Mouse (Mus musculus) fibroblast of lung, adult 2 months (primary cell): Measurements from ENCODE around the gene Ralgapb.
A peak's percentile ranks its signal among the peaks of the same experiment; 100 is the strongest.
"Not testable (repeated sequence)": the region's sequence is repeated elsewhere in the genome, so short reads cannot be mapped to it uniquely, and the experiment has no call there.

ENCODE experiments used
- DNase-seq: peaks from one replicate; pipeline ENCODE4 v3.0.0-alpha.2; 2011; ENCODE audit warnings: low read depth

Gene Ralgapb

DNA sequence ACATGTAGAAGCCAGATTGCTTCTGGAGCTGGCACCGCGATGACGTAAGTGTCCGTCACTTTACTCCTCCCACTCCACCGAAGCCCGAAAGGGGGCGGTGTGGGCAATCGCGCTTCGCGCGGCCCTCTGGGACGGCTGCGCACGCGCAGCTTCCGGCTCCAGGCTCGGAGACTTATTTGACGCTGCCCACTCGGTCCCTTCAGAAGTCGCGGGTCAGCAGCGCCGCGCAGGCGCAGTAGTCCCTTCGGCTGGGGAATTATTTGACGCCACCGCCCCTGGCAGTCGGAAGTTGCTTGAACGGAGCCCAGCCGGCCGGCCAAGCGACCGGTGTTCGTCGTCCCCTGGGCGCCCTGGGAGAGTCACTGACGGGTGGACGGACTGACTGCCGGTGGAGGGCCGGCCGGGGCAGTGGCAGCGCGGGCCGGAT, at the start of gene Ralgapb:
Gene Ralgapb, plus strand, starts transcription at position 254 of the 427 bp plus-strand sequence.
- DNase-seq, result peak; percentile 95

DNA sequence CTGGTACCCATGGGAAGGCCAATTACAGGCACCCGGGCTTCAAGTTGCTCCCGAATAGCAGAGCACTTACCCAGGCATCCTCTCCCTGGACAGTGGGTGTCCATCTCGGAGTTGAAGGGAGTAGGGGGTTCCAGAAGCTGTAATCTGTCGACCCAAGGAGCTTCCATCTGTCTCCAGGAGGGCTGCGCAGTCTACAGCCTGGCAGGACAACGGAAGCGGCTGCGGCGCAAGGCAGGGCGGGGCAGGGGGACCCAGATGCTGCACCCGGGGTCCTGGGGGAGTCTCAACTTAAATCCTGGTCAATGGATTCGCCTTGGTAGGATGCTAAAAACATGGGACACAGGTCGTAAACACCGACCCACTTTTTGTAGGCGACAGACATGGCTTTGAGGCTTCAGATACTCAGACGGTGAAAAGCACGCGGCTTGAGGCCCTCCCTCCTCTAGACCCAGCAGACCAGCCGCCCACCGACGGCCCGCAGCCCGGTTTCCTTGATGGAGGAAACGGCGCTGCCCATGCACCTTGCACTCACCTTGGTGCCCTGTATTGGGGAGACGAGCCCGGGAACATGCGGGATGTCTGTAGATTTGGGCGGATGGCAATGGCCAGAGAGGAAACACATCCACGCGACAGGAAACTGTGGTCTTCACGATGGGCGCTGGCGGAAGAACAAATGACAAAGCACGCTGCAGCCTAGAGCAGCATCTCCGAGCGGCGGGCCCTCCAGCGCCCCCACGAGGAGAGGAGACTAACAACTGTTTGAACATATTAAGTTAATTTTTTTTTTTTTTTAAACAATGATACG, 48.6 kb upstream of the Ralgapb start:
- no peak for DNase-seq

DNA sequence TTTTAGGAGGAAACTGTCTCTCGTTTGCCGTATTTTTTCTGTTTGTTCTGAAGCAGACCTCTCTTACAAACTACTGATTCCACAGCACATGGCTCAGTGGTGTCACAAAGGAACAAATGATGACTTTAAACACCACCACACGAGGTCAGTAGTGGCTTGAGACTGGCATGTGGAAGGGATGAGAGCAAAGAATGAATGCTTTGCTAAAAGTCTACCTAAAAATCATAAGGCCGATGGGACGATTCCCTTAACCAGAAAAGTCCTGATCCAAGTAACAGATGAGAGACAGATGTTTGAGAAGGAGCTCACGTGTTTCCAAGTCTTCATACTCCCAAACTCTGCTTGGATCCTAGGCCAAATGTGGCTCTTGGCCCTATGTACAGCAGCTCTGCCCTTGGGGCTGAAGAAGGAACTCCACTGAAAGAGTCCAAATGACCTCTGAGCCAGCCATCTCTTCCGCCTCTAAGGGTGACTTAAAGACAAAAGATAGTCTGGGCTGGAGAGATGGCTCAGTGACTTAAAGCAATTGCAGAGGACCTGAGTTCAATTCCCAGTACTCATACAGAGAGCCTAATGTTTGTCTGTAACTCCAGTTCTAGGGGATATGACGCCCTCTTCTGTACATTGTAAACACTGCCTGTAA, 47.8 kb upstream of the Ralgapb start:
- DNase-seq, result peak; percentile 62

DNA sequence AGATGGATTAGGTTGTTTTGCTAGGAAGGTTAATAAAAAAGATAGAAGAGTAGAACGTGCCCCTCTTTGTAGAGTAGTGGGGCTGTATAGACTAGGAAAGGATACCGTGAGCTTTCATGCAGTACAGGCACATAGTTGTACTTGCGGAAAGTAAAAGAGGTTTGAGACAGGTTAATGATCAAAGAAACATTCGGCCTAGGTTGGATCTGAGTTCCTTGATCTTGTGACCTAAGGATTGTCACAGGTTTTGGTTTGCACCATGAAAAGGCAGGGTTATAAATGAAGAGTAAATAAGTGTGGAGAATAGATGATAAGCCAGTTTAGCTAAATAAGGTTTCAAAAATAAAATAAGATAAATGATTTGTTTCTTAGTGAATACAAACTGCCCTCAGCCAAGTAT, 45.5 kb upstream of the Ralgapb start:
- no peak for DNase-seq

- no peak for DNase-seq
These were observed 44.4 kb upstream of the Ralgapb start for GRCm38 (mm10) chr2:158365099-158365850.

GRCm38 (mm10) chr2:158367654-158368053, 42.0 kb upstream of the Ralgapb start:
- no peak for DNase-seq

- DNase-seq, result no peak
These were observed 41.3 kb upstream of the Ralgapb start for GRCm38 (mm10) chr2:158368313-158368712.

DNA sequence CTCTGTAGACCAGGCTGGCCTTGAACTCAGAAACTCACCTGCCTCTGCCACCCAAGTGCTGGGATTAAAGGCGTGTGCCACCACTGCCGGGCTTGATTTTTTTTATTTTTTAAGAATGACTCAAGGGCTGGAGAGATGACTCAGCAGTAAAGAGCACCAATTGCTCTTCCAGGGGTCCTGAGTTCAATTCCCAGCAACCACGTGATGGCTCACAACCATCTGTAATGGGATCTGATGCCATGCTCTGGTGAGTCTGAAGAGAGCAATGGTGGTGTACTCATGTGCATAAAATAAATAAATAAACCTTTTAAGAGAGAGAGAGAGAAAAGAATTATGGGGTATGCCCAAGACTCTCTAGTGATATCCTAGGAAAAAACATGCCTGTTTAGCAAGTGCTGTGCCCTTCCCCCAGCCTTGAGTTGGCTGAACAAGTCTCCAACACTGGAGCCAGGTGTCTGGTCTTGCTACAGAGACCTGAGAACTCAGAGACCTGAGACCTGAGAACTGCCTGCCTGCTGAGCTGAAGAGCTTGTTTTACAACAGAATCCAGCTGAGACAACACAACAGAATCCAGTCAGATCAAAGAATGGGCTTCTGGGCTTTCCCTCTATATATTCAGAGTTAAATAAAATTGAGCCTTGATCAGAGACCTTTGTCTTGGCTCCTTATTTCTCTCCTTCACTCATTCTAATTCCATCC, 40.0 kb upstream of the Ralgapb start:
- DNase-seq, result no peak

GRCm38 (mm10) chr2:158370173-158370550, 39.5 kb upstream of the Ralgapb start:
- peak; percentile 53 for DNase-seq

- DNase-seq, result no peak
These were observed 36.6 kb upstream of the Ralgapb start for GRCm38 (mm10) chr2:158373061-158373460.

- DNase-seq, result no peak
These were observed 36.1 kb upstream of the Ralgapb start for GRCm38 (mm10) chr2:158373516-158373915.

DNA sequence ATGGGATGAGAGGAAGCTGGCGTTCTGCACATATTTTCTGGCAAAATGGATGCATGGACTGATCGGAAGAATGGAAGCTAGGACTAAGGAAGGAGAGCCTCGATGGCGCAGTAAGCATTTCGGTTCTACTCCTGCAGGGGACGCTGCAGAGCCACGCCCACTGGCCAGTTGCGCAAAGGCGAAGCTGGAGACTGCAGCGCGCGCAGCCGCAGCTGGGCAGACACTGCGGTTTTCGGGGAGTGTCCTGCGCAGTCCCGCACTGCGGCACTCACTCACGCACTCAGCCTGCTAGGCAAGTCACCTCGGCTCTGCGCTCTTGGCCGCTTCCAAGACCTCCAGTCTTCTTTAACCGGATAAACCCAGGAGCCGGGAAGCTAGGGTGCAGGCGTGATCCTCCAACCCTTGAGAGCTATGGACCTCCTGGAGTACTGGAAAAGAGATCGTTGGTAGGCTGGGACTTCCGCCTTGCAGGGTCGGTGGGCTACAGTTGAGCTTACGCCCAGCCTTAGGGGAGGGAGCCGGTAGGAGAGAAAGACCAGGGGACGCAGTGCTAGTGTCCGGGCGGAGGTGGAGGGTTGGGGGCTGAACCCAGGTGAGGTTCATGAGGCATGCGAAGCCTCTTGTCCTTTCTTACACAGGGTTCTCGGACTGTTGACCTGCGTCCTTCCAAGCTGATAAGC, 34.1 kb upstream of the Ralgapb start, which contains the start of gene Snhg11:
Gene Snhg11, plus strand, starts transcription at position 196 of the 680 bp plus-strand sequence.
- DNase-seq, result no peak

- no peak for DNase-seq
These were observed 33.4 kb upstream of the Ralgapb start for GRCm38 (mm10) chr2:158376123-158376687.

- no peak for DNase-seq
These were observed 32.9 kb upstream of the Ralgapb start for GRCm38 (mm10) chr2:158376798-158377197.

DNA sequence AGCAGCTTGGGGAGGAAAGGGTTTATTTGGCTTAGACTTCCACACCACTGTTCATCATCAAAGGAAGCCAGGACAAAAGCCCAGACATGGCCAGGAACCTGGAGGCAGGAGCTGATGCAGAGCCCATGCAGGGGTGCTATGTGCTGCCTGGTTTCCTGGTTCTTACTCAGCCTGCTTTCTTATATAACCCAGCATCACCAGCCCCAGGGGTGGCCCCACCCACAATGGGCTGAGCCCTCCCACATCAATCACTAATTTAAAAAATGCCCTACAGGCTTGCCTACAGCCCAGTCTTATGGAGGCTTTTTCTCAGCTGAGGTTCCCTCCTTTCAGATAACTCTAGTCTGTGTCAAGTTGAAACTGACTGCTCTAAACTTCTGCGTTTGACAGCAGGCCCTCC, 31.8 kb upstream of the Ralgapb start:
- no peak for DNase-seq

DNA sequence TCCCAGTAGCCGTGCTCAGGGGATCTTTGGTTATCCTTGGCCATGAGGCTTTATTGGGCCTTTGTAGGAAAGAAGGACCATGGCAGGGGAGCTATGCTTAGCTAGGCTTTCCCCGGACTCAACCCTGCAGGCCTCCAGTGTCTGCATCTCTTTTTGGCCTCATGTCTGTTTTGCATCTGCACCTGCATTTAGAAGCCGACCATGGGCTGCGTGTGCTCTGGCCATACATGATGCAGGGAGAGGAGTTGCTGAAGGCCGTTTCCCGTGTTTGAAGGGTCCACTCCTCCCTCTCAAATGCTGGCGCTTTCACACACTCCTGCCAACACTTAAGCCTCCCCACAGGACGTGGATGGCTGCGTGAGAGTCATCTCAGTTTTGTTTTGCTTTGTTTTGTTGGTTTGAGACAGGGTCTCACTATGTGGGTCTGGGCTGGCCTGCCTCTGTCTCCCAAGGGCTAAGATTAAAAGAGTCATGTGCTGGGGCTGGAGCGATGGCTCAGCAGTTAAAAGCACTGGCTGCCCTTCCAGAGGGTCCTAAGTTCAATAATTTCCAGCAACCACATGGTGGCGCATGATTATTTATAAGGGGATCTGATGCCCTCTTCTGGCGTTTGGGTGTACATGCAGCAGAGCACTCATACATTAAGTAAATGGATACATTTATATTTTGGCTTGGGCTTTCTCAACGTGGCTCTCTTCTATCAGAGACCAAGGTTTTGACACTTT, 30.1 kb upstream of the Ralgapb start:
- DNase-seq, result no peak

DNA sequence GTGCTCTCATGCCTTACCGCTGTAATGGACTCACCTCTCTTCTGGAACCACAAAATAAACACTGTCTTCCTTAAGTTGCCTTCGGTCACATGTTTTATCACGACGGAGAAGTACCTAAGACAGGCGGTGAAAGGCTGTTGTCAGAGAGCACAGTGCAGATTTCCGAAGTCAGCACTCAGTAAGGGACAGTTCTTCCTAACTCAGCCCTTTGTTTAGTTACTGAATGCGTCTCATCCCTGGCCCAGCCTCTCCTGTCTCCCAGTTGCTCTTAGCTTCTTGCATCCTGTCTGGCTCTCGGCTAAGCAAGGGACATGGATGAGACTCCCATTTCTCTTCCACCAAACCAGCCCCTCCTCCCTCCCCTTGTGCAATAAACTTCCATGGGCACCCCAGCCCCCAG, 23.6 kb upstream of the Ralgapb start:
- DNase-seq, result no peak

GRCm38 (mm10) chr2:158389421-158389820, 20.2 kb upstream of the Ralgapb start:
- no peak for DNase-seq

DNA sequence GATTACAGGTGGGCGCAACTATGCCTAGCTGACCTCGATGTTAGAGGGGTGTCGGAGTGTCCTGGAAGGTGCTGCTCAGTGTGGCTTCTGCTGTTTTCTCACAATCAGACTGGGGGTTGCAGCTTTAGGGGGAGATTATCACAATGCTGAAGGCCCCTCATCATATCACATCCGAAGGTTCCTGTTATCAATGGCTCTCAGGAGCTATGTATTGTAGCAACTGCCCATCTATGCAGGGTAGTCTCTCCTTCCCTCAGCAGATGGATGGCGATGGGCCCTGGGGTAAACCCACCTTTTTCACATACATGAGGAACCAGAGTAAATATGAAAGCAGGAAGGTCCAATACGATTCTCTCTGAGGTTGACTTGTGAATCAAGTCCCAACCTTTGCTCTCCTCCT, 13.3 kb upstream of the Ralgapb start:
- no peak for DNase-seq

- DNase-seq, result not testable (repeated sequence)
These were observed 12.5 kb upstream of the Ralgapb start for GRCm38 (mm10) chr2:158397140-158397539.
